Mouse (Mus musculus) thymus, adult 18-20 months (tissue): ENCODE data around the gene Abca2.
"Not testable (repeated sequence)": the region's sequence is repeated elsewhere in the genome, so short reads cannot be mapped to it uniquely, and the experiment has no call there.

Experiments
- DNase-seq, 2 experiments: peaks; one replicate each; pipeline ENCODE4 v3.0.0; 2022; ENCODE audit warnings: mixed read lengths in 2 of 2

Gene Abca2

GRCm38 (mm10) chr2:25428442-25429236, at the start of gene Abca2:
Gene Abca2, plus strand, starts transcription at chr2:25428703.
- DNase-seq = peak; percentile 89 to 90

DNA sequence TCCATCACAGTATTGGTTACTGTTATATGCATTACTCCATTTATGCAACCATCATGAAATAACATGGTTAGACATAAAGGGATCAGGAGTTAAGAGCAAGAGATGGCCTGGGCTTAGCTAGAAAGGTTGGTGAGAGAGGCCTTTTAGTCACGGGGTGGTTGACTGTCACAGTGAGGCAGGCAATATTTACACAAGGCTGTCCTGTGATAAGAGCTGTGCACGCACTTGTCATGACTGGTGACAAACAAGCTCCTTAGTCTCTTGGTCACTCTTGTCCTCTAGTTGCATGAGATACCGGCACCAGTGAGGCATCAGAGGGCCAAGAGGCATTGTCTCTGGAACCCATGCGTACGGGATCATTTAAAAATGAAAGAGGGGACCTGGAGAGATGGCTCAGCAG, 44.0 kb upstream of the Abca2 start:
- no peak for DNase-seq

- no peak for DNase-seq
These were observed 37.2 kb upstream of the Abca2 start for GRCm38 (mm10) chr2:25391266-25391665.

DNA sequence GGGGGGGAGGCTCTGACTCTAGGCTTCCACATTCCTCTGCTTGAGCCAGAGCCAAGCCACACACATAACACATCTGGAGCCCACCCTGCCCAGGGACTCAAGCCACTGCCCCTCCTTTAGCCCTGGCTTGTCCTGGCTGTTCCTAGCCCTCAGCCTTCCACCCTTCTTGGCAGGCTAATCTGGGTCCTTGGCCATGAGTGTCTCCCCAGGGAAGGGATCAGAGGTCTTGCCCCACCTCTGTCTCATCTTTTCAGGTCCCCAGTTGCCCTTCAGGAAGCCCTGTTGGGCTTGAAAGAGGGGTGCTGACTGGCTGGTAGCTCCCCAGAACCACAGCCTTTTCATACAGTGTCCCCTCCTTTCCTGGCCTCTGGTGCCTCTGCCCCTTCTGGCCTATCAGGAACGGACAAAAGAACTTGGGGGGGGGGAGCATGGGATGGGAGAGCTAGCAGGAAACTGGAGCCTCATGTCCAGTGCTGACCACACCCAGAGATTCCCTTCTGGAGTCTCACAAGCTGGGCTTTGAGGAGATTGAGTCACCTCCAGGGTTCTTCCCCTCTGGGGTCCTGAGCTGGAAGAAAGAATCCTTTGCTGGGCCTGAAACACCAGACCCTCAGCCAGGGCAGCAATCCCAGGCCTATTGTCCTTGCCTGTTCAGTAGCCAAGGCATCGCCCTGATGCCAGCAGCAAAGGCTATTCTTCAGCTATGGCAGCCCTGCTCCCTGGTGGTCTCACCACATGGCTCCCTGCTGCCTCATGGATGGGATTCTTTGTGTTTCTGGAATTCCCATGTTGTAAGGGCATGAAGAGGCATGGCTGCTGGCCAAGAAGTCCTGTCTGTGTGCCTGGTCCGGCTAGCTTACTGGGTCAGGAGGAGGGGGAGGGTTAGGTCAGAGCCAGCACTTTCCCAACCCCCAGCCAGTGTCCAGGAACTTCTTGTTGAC, 34.0 kb upstream of the Abca2 start:
- DNase-seq = no peak

- DNase-seq = no peak
These were observed 32.5 kb upstream of the Abca2 start, which contains the start of gene Entpd2 for GRCm38 (mm10) chr2:25395721-25396596. Gene Entpd2, plus strand, starts transcription at chr2:25395874.

GRCm38 (mm10) chr2:25396597-25396983, 31.9 kb upstream of the Abca2 start:
- no peak for DNase-seq

DNA sequence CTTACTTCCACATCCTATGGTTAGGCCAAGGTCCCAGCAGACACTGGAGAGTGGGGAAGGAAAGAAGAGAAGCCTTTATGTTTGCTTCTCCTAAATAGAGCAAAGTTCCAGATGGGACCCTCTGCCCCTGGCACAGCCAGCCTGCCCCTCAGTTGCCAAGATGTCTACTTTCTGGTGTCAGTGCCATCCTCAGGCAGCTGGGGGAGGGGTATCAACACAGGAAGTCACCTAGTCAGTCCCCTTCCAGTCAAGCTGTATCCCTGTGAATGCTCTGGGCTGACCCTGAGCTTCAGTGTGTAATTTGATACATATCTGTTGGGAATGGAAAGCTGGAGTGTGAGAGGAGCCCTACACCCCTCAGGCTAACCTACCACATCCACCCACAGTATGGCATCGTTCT, 31.5 kb upstream of the Abca2 start:
- DNase-seq = no peak

DNA sequence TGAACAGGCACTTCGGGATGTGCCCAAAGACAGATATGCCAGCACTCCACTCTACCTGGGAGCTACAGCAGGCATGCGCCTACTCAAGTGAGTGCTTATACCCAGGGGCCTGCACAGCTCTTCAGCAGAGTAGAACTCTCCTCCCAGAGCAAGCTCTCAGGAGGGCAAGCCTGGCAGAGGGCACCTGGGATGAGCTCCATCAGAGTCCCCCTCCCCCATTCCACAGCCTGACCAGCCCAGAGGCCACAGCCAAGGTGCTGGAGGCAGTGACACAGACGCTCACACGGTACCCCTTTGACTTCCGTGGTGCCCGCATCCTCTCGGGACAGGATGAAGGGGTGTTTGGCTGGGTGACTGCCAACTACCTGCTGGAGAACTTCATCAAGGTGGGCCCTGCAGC, 30.4 kb upstream of the Abca2 start:
- no peak for DNase-seq

DNA sequence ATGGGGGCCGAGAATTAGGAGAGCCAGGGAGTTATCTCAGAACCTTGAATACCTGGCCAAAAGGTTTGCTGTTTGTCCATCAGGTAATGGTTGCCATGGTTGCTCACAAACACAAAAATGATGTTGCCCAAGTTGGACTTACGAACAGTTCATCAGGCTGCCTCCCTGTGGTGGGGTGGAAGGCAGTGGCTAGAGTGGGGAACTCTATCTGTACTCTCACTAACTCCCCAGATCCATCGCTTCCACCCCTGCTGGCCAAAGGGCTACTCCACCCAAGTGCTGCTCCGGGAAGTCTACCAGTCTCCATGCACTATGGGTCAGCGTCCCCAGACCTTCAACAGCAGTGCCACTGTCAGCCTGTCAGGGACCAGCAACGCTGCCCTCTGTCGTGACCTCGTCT, 29.5 kb upstream of the Abca2 start, which contains the start of gene Npdc1:
Gene Npdc1, plus strand, starts transcription at position 301 of the 400 bp plus-strand sequence.
- no peak for DNase-seq

DNA sequence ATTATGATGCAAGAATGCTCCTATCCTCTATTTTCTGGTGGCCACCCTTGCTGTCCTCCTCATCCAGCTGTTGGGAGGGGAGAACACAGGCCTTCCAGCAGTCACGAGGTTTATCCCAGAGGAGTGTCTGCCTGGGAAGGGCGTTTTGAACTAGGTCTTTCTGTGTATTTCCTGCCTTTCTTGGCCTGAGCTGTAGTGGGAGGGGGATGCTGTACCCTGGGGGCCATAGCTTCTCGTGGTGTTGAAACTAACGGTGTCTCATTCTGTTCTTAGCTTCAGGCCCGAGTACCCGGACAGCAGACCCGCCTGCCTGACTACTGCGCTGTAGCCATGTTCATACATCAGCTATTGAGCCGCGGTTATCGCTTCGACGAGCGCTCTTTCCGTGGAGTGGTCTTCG, 28.2 kb upstream of the Abca2 start:
- no peak for DNase-seq

DNA sequence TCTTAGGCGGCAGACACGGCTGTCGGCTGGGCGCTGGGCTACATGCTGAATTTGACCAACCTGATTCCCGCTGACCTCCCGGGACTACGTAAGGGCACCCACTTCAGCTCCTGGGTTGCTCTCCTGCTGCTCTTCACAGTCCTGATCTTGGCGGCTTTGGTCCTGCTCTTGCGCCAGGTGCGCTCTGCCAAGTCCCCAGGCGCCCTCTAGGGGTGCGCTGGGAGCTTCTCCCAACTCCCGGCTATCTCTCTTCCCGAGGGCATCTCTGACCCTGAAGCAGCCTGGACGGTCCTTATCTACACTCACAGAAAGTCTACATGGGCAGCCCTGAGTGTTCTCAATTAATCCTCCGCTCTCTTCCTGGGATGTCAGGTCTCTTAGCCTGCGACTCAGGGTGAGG, 27.7 kb upstream of the Abca2 start:
- DNase-seq = no peak

GRCm38 (mm10) chr2:25402377-25402971, 26.0 kb upstream of the Abca2 start:
- peak; percentile 50 to 62 for DNase-seq

GRCm38 (mm10) chr2:25402972-25403601, 25.4 kb upstream of the Abca2 start:
- DNase-seq = peak in 1 of 2 experiments; percentile 39

DNA sequence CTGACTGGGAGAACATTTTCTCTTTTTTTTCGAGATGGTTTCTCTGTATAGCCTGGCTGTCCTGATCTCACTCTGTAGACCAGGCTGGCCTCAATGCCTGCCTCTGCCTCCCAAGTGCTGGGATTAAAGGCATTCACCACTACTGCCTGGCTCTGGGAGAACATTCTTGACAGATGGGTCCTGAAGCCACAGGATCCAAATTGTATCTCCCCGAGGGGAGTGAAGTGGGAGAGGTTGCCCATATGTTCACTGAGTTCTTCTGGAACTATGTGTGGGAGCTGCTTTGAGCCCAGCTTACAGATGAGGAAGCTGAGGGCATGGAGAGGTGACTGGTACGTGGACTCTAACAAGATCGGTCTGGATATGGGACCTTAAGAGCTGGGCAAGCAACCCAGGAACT, 24.5 kb upstream of the Abca2 start:
- DNase-seq = no peak

DNA sequence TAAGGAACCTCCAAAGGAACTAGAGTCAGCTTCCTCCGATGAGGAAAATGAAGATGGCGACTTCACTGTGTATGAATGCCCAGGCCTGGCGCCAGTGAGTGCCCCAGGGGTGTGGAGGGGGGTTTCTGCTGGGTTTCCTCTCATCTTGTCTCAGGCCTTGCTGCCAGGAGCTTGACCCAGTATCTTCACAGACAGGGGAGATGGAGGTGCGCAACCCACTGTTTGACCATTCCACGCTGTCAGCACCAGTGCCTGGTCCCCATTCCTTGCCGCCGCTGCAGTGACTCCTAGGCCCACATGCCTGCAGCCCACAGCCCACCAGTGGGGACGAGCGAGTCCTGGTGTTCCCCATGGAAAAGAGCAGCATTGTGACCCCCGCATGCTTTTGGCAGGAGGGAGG, 19.6 kb upstream of the Abca2 start:
- DNase-seq = no peak

DNA sequence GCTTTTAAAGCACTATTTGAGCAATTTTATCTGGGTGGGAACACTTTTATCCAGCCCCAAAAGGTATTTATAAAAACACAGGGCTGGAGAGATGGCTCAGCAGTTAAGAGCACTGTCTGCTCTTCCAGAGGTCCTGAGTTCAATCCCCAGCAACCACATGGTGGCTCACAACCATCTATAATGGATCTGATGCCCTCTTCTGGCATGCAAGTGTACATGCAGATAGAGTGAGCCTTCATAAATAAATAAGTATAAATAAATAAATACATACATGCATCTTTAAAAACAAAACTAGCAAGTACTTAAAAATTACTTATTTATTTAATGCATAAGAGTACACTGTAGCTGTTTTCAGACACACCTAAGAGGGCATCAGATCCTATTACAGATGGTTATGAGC, 15.1 kb upstream of the Abca2 start:
- not testable (repeated sequence) for DNase-seq

GRCm38 (mm10) chr2:25417426-25417825, 11.1 kb upstream of the Abca2 start:
- DNase-seq = no peak

DNA sequence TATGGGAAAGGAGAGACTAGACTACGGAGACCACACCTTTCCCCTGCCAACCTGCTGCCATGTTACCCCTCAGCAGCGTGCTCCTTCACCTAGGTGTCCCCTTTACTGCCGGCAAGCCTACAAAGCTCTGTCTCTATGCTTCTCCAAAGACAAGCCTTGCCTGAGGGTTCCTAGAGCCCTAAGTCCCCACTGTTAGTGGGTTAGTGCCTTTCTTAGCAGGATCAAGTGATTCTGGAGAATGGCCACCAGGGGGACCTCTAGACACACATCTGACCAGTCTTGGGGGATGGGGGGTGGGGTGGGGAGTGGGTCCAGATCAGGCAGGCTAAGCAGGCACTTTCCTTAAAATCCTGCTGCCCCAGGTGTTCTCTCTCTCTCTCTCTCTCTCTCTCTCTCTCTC, 6.6 kb upstream of the Abca2 start:
- no peak for DNase-seq

DNA sequence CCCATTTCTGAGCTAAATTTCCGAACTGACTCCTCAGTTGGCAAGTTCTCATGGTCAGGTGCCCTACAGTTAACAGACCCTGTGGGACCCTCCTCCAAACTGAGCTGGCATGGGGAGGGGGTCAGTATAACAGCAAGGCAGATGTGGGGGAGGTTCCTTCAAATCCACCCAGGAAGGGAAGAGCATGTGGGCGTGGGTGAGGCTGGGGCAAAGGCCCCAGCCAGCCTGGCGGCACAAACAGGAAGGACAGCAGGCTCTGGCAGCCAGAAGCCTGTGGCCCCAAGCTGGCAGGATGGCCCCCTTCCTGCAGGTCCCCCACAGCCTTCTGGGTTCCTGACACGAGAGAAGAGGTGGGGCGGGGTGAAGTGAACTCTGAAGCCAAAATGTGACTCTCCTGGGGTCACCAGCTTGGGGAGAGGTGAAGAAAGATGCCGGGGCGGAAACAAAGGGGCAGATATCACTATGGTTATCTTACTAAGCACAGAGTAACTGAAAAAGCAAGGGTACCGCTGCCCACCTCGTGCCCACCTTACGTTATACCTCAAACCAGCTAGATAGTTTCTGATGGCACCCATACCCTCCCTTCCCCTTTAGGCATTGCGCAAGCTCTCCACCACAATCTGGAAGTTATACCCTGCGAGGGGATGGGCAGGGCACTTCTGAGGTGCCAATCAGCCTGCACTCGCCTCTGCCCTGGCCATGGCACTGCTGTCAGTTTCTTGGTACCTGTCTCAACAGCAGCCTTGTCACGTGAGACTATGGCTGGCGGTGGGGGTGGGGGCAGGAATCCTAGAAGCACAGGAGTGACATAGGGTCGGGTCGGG, 5.7 kb upstream of the Abca2 start, which contains the start of gene Fut7:
Gene Fut7, plus strand, starts transcription at position 681 of the 824 bp plus-strand sequence.
- DNase-seq = peak in 1 of 2 experiments; percentile 43

- DNase-seq = no peak
These were observed 4.9 kb upstream of the Abca2 start for GRCm38 (mm10) chr2:25423626-25424025.

- DNase-seq = no peak
These were observed 3.0 kb upstream of the Abca2 start for GRCm38 (mm10) chr2:25425481-25425880.
